Mouse (Mus musculus) G1E (cell line): Measurements from ENCODE around the gene Rufy4.

Source experiments
- CTCF ChIP-seq: IDR thresholded peaks from 2 replicates; pipeline ENCODE4 v1.5.1; 2012; ENCODE audit warnings: low read depth, low read length, inconsistent platforms, mixed read lengths
- GATA1 ChIP-seq: IDR thresholded peaks from 2 replicates; pipeline ENCODE4 v1.6.1; 2012; ENCODE audit warnings: borderline replicate concordance, low read length, inconsistent platforms, mixed read lengths

DNA sequence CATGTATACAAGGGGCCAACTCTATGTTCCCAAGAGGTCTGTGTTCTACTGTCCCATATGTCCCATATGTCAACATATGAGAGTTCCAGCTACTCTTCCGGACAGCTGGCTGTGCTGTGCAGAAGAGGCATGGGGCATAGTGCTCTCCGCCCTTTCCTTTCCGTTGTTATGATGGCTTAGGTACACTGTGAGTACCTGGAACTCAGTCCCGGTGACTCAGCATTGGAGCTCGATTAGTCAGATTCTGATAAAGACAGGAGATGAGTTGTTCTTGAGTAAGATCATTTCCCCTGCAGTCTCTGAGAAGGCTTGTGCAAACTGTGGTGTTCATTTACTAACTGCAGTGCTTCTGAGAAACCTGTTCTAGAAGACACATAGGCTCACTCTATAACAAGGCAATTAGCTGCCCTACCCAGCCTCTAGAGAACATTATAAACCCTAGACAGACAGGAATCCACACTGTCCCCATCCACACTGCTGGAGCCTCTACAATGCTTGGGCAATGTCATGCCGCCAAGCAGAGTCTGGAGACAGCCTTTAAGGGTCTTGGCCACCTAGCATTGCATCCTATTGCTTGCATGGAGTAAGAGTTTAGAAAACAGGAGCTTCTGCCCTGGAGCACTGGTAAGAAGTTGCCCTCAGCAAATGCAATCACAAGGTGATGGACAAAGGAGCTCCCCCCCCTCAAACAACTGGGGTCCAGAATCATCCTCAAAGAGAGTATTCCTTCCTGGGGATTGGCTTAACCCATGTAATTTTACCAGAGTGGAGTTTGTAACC lies 24.0 kb downstream of the Rufy4 start:
- TF ChIP-seq CTCF (no peak), GATA1 (no peak)
